Mouse (Mus musculus) left cerebral cortex, adult 2 months (tissue): ENCODE results near the gene Bpifa6. TPM values are rescaled to one million over a fixed set of nuclear protein-coding genes. Genes with fewer than 3 reads are reported as not detected.
A peak's percentile ranks its signal among the peaks of the same experiment; 100 is the strongest.
"Not testable (repeated sequence)": the region's sequence is repeated elsewhere in the genome, so short reads cannot be mapped to it uniquely, and the experiment has no call there.

Source experiments
- DNase-seq, 2 experiments: peaks; one replicate each; pipeline ENCODE4 v3.0.0; 2021 to 2022; ENCODE audit warnings: low spot score in 2 of 2, mixed read lengths in 1 of 2; ENCODE audit errors: extremely low spot score in 1 of 2
- H3K27ac ChIP-seq: fragments of 200-600 bp; 2 replicates; pipeline ENCODE4 v1.8.1; 2022
- H3K4me3 ChIP-seq: fragments of 200-600 bp; 2 replicates; pipeline ENCODE4 v1.8.1; 2022
- CTCF ChIP-seq: fragments of 200-600 bp; IDR thresholded peaks from 2 replicates; pipeline ENCODE4 v1.8.1; 2022; ENCODE audit warnings: antibody characterized with exemption, mild to moderate bottlenecking, moderate library complexity
- intact Hi-C: fragments of 180-260 bp; cut with DNase I; formaldehyde crosslinking; loops from one replicate; pipeline ENCODE4 v1.15.1; 2025
- total RNA-seq, 2 experiments: library from RNA; stranded (reverse); gene quantifications; 2 replicates each; pipeline ENCODE4 v1.2.3; 2021

Bpifa6 gene
- total RNA-seq, 2 experiments from 2014 or later: not detected

GRCm38 (mm10) chr2:153970221-153970620 is 4.5 kb upstream of the Bpifa6 start:
- DNase-seq: no peak
- intact Hi-C loops: no loop called here

GRCm38 (mm10) chr2:153995770-153996169 is 21.0 kb downstream of the Bpifa6 start:
- TF ChIP-seq CTCF: peak; percentile 86
- Histone ChIP-seq H3K27ac (no peak overlapping the region), H3K4me3 (no peak overlapping the region)
- intact Hi-C loops: no loop called here
- peak; percentile 67 to 75 for DNase-seq

More at GRCm38 (mm10) chr2:153970221-153970620, 4.5 kb upstream of the Bpifa6 start:
- no peak overlapping the region for H3K27ac ChIP-seq
- no peak overlapping the region for H3K4me3 ChIP-seq
- no peak for TF ChIP-seq CTCF

GRCm38 (mm10) chr2:154000501-154000900 is 25.8 kb downstream of the Bpifa6 start:
- H3K27ac ChIP-seq: no peak overlapping the region
- H3K4me3 ChIP-seq: no peak overlapping the region
- intact Hi-C loops: no loop called here
- no peak for TF ChIP-seq CTCF
- DNase-seq: no peak

- Histone ChIP-seq H3K4me3 (no peak overlapping the region), H3K27ac (no peak overlapping the region)
- DNase-seq: no peak
- TF ChIP-seq CTCF: no peak
- intact Hi-C loops: no loop called here
Measured at GRCm38 (mm10) chr2:154001056-154001455, 26.3 kb downstream of the Bpifa6 start.

- Histone ChIP-seq H3K4me3 (no peak overlapping the region), H3K27ac (no peak overlapping the region)
- no peak for DNase-seq
- TF ChIP-seq CTCF: no peak
- intact Hi-C loops: no loop called here
Measured at GRCm38 (mm10) chr2:154004456-154004855, 29.7 kb downstream of the Bpifa6 start.

GRCm38 (mm10) chr2:154005094-154005493 is 30.3 kb downstream of the Bpifa6 start:
- intact Hi-C loops: no loop called here
- Histone ChIP-seq H3K4me3 (no peak overlapping the region), H3K27ac (no peak overlapping the region)
- no peak for TF ChIP-seq CTCF
- no peak for DNase-seq

- intact Hi-C loops: no loop called here
- Histone ChIP-seq H3K4me3 (no peak overlapping the region), H3K27ac (no peak overlapping the region)
- TF ChIP-seq CTCF: no peak
- no peak for DNase-seq
Measured at GRCm38 (mm10) chr2:154005734-154006133, 31.0 kb downstream of the Bpifa6 start.

- DNase-seq: no peak
- intact Hi-C loops: no loop called here
- no peak overlapping the region for H3K4me3 ChIP-seq
- TF ChIP-seq CTCF: peak; percentile 13
- H3K27ac ChIP-seq: no peak overlapping the region
Measured at GRCm38 (mm10) chr2:154006331-154006730, 31.6 kb downstream of the Bpifa6 start.

- no peak overlapping the region for H3K27ac ChIP-seq
- DNase-seq: no peak
- no peak for TF ChIP-seq CTCF
- H3K4me3 ChIP-seq: no peak overlapping the region
- intact Hi-C loops: no loop called here
Measured at GRCm38 (mm10) chr2:154007381-154007780, 32.6 kb downstream of the Bpifa6 start.

- DNase-seq: no peak
- intact Hi-C loops: no loop called here
- no peak for TF ChIP-seq CTCF
- Histone ChIP-seq H3K27ac (no peak within 1 kb of the TSS), H3K4me3 (no peak within 1 kb of the TSS)
Measured at GRCm38 (mm10) chr2:154007965-154008364, 33.2 kb downstream of the Bpifa6 start, which contains the start of gene Bpifa2. Bpifa2 (plus strand) TSS chr2:154008265.

GRCm38 (mm10) chr2:154017990-154018389 is 43.2 kb downstream of the Bpifa6 start:
- TF ChIP-seq CTCF: no peak
- intact Hi-C loops: no loop called here
- H3K4me3 ChIP-seq: no peak overlapping the region
- no peak overlapping the region for H3K27ac ChIP-seq
- DNase-seq: no peak

- H3K27ac ChIP-seq, intact Hi-C loops, H3K4me3 ChIP-seq, DNase-seq: not testable (repeated sequence)
Measured at GRCm38 (mm10) chr2:154024676-154025075, 49.9 kb downstream of the Bpifa6 start.

GRCm38 (mm10) chr2:154038932-154039331 is 64.2 kb downstream of the Bpifa6 start:
- peak; percentile 60 for TF ChIP-seq CTCF
- no peak overlapping the region for H3K4me3 ChIP-seq
- H3K27ac ChIP-seq: no peak overlapping the region
- peak in 1 of 2 experiments; percentile 24 for DNase-seq
- intact Hi-C loops: no loop called here

GRCm38 (mm10) chr2:154044743-154045142 is 70.0 kb downstream of the Bpifa6 start:
- no peak overlapping the region for H3K4me3 ChIP-seq
- intact Hi-C loops: no loop called here
- no peak for DNase-seq
- H3K27ac ChIP-seq: no peak overlapping the region
- TF ChIP-seq CTCF: no peak

Other genes starting within 250 kb of the Bpifa6 start
- 10 to 100 TPM; 76.5 to 83.6 TPM for gene Mapre1, start 233.7 kb upstream of the Bpifa6 start, total RNA-seq
- under 1 TPM; 0.16 to 0.38 TPM for gene Efcab8, start 195.0 kb upstream of the Bpifa6 start, total RNA-seq
- not detected for gene Sun5, start 103.9 kb upstream of the Bpifa6 start, total RNA-seq
- gene Bpifb2, start 99.9 kb upstream of the Bpifa6 start, total RNA-seq: not detected
- not detected for gene Bpifb6, start 74.6 kb upstream of the Bpifa6 start, total RNA-seq
- gene Bpifb3, start 56.7 kb upstream of the Bpifa6 start, total RNA-seq: not detected
- not detected for gene Bpifb4, start 36.7 kb upstream of the Bpifa6 start, total RNA-seq
- gene Bpifa2, start 33.3 kb downstream of the Bpifa6 start, total RNA-seq: not detected
- not detected for gene Bpifa3, start 155.4 kb downstream of the Bpifa6 start, total RNA-seq
- gene Bpifa1, start 167.9 kb downstream of the Bpifa6 start, total RNA-seq: not detected
- not detected for gene Bpifa5, start 187.7 kb downstream of the Bpifa6 start, total RNA-seq
- under 1 TPM in 1 of 2 experiments, not detected in 1; 0.50 TPM for gene Bpifb1, start 215.9 kb downstream of the Bpifa6 start, total RNA-seq
- gene Bpifb5, start 248.8 kb downstream of the Bpifa6 start, total RNA-seq: not detected